Mouse (Mus musculus) G1E-ER4 (cell line): Measurements from ENCODE around the gene Ptpn13. TPM values are rescaled to one million over a fixed set of nuclear protein-coding genes. Genes with fewer than 3 reads are reported as not detected.

Experiments
- GATA1 ChIP-seq: IDR thresholded peaks from one replicate; pipeline ENCODE4 v1.8.0; 2012; ENCODE audit warnings: low read length, inconsistent platforms
- polyA plus RNA-seq: library from polyadenylated mRNA; stranded (reverse); fragments of >175 nt; gene quantifications from 2 replicates; pipeline ENCODE4 v1.2.3, GENCODE M21; 2012

The Ptpn13 gene
- polyA plus RNA-seq, 1 experiment, result not detected

GRCm38 (mm10) chr5:103612316-103612715 is 187.3 kb downstream of the Ptpn13 start:
- no peak for TF ChIP-seq GATA1

DNA sequence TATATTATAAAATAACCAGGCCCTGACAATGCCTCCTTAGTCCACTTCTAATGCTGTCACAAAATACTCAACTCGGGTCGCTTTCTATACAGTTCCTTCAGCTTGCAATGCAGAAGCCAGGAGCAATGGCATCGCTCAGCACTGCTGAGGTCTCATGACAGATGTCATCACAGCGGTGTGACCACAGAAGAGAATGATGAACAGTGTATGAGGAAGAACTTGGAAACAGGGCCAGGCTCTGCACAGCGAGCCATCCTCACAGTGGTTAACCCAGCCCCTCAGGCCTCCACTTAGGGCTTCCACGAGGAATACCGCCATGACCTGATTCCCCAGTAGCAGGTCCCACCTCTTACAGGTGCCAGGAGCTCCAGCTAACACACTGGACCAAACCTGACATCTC is 189.4 kb downstream of the Ptpn13 start:
- TF ChIP-seq GATA1, result no peak

DNA sequence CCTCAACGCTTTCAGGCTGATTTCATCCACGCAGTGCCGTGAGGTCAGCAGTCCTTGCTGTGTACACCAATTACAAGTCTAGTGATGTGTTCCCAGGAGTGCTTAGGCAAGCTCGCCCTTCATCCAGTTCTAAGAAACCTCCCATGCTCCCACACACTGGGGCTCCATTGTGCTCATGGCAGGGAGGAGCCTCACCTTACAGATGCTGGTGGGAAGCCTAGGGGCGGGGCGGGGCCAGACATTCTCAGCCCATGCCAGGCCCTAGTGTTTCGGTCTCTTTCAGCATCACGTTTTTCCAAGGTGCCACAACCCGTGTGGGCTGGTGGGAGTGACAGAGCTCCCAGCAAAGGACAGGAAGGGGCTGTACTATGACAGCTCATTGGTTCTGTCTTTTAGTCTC is 192.2 kb downstream of the Ptpn13 start:
- TF ChIP-seq GATA1, result no peak

DNA sequence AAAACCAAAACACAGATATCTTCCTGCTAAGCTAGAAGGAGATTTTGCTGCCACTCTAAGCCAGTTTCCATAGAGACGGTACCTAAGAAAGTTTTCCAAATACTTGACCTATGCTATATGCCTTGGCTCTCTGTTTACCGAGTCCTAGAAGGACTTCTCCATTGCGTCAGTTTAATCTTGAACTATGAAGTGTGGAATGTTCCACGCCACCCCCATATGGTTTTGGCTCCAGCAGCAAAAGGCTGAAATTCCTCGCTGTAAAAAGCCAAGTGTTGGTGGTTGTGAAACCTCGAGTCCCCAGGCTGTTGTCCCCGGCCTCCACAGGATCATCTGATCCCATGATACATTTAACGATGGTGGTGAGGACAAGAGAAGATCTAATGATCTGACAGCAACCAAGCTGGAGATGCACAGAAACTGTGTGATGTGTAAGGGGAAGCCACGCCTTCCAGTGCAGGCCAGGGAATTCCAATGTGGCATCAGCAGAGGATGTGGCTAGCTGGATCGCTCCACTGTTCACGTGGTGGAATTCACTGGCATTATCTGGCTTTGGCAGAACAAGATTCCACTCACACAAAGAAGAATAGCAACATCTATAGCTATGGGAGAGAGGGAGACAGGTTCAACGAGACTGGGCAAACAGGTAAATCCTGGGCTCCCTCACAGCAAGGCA is 195.4 kb downstream of the Ptpn13 start:
- TF ChIP-seq GATA1, result no peak

DNA sequence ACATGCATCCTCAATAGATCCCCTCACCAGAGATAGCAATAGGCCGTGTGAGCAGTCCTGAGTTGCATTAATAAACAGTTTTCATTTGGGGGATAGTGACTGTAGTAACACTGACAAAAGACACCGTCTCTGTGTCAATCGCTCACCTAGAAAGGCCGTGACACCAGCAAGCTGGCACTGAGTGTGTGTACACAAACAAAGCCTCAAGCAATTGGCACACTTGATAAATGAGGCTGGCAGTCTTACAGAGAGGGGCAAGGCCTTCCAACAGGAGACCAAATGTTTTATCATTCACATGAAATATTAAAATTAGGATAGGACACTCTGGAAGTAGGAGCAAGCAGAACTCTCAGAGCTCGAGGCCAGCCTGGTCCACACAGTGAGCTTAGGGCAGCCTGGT is 197.3 kb downstream of the Ptpn13 start:
- no peak for TF ChIP-seq GATA1

DNA sequence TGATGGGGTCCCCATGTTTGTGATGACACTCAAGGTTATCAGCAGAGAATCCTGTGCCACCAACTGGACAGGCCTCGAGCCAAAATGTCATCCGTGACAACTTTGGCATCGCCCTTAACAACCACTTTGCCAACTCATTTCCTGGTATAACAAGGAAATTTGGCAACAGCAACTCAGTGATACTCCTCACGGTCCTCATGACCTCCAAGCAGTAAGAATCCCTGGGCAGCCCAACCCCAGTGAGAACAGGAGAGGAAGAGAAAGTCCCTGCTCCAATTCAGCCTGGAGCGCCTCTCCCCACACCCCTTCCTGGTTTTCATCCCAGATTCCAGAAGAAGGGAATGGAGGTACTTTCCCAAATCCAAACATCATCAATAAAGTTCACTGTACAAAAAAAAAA is 199.8 kb downstream of the Ptpn13 start:
- no peak for TF ChIP-seq GATA1

GRCm38 (mm10) chr5:103628499-103628898 is 203.5 kb downstream of the Ptpn13 start:
- no peak for TF ChIP-seq GATA1

- TF ChIP-seq GATA1, result no peak
These were observed 204.2 kb downstream of the Ptpn13 start, which contains the start of gene Slc10a6 for GRCm38 (mm10) chr5:103629111-103629764. Gene Slc10a6, minus strand, starts transcription at chr5:103629403.

DNA sequence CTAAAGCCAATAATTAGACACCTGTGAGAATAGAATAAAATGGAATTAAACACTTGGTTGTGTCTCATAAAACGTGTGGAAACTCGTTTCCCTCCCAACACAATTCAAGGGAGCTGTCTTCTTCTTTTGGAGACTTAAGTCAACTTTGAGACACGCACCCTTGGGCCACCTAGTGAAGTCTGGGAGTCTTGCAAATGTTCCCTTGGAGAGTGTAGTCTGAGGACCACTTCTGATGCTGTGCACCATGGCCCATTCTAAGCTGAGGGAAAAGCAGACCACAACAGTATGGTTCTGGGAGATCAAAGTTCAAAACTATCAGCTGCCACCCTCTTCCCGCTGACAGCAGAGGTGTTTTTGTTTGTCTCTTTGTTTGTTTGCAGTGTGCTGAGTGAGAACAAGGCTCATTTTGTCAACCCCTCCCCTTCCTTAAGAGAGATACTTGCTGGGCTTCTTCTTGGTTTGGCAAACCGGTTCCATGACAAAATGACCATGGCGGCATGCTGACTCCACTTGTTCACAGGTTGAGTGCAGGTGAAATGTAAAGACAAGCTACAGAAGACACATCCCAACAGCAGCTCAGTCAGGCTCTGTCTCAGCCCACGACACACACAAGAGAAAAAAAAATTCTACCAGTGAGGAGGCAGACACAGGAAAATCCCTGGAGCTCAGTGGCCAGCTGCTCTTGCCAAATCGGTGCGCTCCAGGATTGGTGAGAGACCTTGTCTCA is 205.0 kb downstream of the Ptpn13 start:
- TF ChIP-seq GATA1, result no peak

DNA sequence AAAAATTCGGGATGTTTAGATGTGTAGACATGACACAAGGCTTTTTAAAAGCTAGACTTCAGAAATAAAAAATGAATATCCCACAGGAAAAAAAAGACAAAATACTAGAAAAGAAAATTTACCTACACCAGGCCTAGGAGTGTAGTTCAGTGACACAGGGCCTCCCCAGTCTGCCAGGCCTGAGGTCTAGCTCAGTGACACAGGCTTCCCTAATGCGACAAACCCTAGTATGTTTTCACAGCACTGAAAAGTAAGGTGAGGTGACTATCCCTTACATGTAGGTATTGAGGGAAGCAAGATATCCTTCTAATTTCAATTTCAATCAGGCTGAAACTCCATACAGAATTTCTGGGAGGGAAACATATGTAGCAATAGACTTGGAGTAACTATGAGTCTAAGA is 212.2 kb downstream of the Ptpn13 start:
- no peak for TF ChIP-seq GATA1

DNA sequence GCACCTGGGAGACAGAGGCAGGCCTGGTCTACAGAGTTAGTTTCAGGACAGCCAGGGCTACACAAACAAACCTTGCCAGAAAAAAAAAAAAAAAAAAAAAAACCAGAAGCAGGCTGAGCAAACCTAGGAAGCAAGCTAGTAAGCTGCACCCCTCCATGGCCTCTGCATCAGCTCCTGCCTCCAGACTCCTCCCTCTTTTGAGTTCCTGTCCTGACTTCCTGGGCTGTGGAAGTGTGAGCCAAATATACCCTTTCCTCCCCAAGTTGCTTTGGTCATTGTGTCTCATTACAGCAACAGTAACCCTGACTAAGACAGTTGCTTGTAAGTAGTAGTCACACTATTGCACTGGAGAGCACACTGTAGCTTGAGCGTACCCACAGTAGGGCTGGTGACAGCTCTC is 219.2 kb downstream of the Ptpn13 start:
- TF ChIP-seq GATA1, result no peak

GRCm38 (mm10) chr5:103647320-103647719 is 222.3 kb downstream of the Ptpn13 start:
- no peak for TF ChIP-seq GATA1

Other genes with a start within 250 kb of the Ptpn13 start
- not detected in 2 replicates for gene Mapk10, start 213.9 kb upstream of the Ptpn13 start, polyA plus RNA-seq
- gene Slc10a6, start 204.2 kb downstream of the Ptpn13 start, polyA plus RNA-seq, result not detected in 2 replicates
- not detected in 2 replicates for gene 1700016H13Rik, start 230.8 kb downstream of the Ptpn13 start, polyA plus RNA-seq